Mouse (Mus musculus) stomach, embryonic 16.5 days (tissue): ENCODE measurements around the gene Cxcr3. TPM values are rescaled to one million over a fixed set of nuclear protein-coding genes. Genes with fewer than 3 reads are reported as not detected.

Experiments used
- ATAC-seq: fragments of 200-750 bp; cut with Nextera tagmentation; 2 replicates; pipeline ENCODE4 v1.8.0; 2017; ENCODE audit warnings: moderate number of reproducible peaks, moderate TSS enrichment; ENCODE audit not compliant: insufficient read depth, low FRiP score
- H3K27ac ChIP-seq: fragments of 300-500 bp; sonication (generic); 2 replicates; pipeline ENCODE4 v1.5.1; 2014; ENCODE audit warnings: low read length
- H3K27me3 ChIP-seq: fragments of 300-500 bp; sonication (generic); 2 replicates; pipeline ENCODE4 v1.6.1; 2014; ENCODE audit warnings: low read length, control low read depth, mixed read lengths; ENCODE audit not compliant: control insufficient read depth, insufficient read depth
- H3K36me3 ChIP-seq: fragments of 300-500 bp; sonication (generic); 2 replicates; pipeline ENCODE4 v1.6.1; 2014; ENCODE audit warnings: low read length; ENCODE audit not compliant: control insufficient read depth, insufficient read depth
- H3K4me1 ChIP-seq: fragments of 300-500 bp; sonication (generic); 2 replicates; pipeline ENCODE4 v1.6.1; 2014; ENCODE audit warnings: low read length, control low read depth, mixed read lengths; ENCODE audit not compliant: control insufficient read depth, insufficient read depth
- H3K4me2 ChIP-seq: fragments of 300-500 bp; sonication (generic); 2 replicates; pipeline ENCODE4 v1.6.1; 2014; ENCODE audit warnings: low read depth, low read length, mixed read lengths
- H3K4me3 ChIP-seq: fragments of 300-500 bp; sonication (generic); replicated peaks from 2 replicates; pipeline ENCODE4 v1.5.1; 2014; ENCODE audit warnings: mild to moderate bottlenecking, low read length
- H3K9ac ChIP-seq: fragments of 300-500 bp; sonication (generic); 2 replicates; pipeline ENCODE4 v1.6.1; 2014; ENCODE audit warnings: low read length
- H3K9me3 ChIP-seq: fragments of 300-500 bp; sonication (generic); replicated peaks from 2 replicates; pipeline ENCODE4 v1.6.1; 2016; ENCODE audit warnings: low read length, control low read depth; ENCODE audit not compliant: control insufficient read depth
- WGBS: fragments of 180-500 bp; shearing (Covaris S2); extraction: QIAGEN DNeasy Blood & Tissue Kit; methylation state at CpG from one replicate; pipeline ENCODE4 v1.1.7; 2014; 5-methylcytosine and 5-hydroxymethylcytosine counted together
- polyA plus RNA-seq: library from polyadenylated mRNA; unstranded; fragments of >200 nt; fragmentation: Nextera tagmentation; extraction: Ambion mirVana; gene quantifications from 2 replicates; pipeline ENCODE4 v1.2.1, GENCODE M21; 2015

Cxcr3 gene
- polyA plus RNA-seq, 1 experiment from 2014 or later = 0.52 TPM

DNA sequence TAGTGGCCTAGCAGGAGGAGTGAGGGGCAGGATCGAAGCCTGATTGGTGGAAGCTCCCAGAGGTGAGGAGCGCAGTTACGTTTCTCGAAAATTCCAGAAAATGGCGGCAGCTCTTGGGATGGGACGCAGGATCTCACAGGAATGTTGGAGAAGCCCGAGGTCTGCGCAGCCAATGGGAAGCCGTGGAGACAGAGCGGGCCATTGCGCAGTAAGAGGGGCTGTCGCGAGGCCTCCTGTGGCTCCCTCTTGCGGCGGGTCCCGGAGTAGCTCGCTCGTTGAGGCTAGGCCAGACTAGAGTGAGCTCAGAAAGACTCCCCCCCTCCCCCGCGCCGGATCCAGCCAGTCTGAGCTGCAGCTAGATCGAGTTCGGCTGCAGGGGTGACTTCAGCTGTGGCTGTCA is 35.8 kb downstream of the Cxcr3 start:
- H3K9me3 ChIP-seq = peaks cover 26% of the 10 kb centered on the region
- no peaks in the 10 kb centered on the region for H3K27me3 ChIP-seq
- no peak for ATAC-seq
- H3K9ac ChIP-seq = no peak overlapping the region
- no peak overlapping the region for H3K4me3 ChIP-seq
- no peak overlapping the region for H3K4me2 ChIP-seq
- H3K4me1 ChIP-seq = no peaks in the 10 kb centered on the region
- H3K27ac ChIP-seq = no peak overlapping the region
- WGBS = 65% methylated on average over 23 of the region's 23 CpGs
- H3K36me3 ChIP-seq = no peaks in the 10 kb centered on the region

- ATAC-seq = no peak
- Histone ChIP-seq H3K27me3 (no peaks in the 10 kb centered on the region), H3K4me2 (no peak overlapping the region), H3K9me3 (peaks cover 26% of the 10 kb centered on the region), H3K36me3 (no peaks in the 10 kb centered on the region), H3K4me3 (no peak overlapping the region), H3K9ac (no peak overlapping the region), H3K4me1 (no peaks in the 10 kb centered on the region), H3K27ac (no peak overlapping the region)
- WGBS = 70% methylated on average over 45 of the region's 54 CpGs
Measured at GRCm38 (mm10) chrX:101697537-101697936, 36.5 kb downstream of the Cxcr3 start.

- Histone ChIP-seq H3K4me3 (no peak overlapping the region), H3K27me3 (no peaks in the 10 kb centered on the region), H3K4me2 (no peak overlapping the region), H3K9me3 (peaks cover 26% of the 10 kb centered on the region), H3K9ac (no peak overlapping the region), H3K36me3 (no peaks in the 10 kb centered on the region), H3K27ac (no peak overlapping the region), H3K4me1 (no peaks in the 10 kb centered on the region)
- ATAC-seq = no peak
- WGBS = 92% methylated on average over 27 of the region's 27 CpGs
Measured at GRCm38 (mm10) chrX:101695686-101696085, 38.4 kb downstream of the Cxcr3 start.

Other genes with a start within 250 kb of the Cxcr3 start
- 12.9 and 14.0 TPM in 2 replicates for gene Taf1, start 201.5 kb downstream of the Cxcr3 start, polyA plus RNA-seq
- gene Ogt, start 94.2 kb downstream of the Cxcr3 start, polyA plus RNA-seq = 144 and 149 TPM in 2 replicates
- gene Gm4779, start 60.2 kb upstream of the Cxcr3 start, polyA plus RNA-seq = not detected in 2 replicates
- 0.16 and 0.18 TPM in 2 replicates for gene 8030474K03Rik, start 60.4 kb upstream of the Cxcr3 start, polyA plus RNA-seq
- 10.1 and 10.5 TPM in 2 replicates for gene Nhsl2, start 115.1 kb upstream of the Cxcr3 start, polyA plus RNA-seq